Mouse (Mus musculus) liver, postnatal 0 days (tissue): ENCODE measurements around the gene Fndc8.

Experiments used
- CTCF ChIP-seq: sonication (generic); IDR thresholded peaks from 2 replicates; pipeline ENCODE4 v1.5.1; 2016; ENCODE audit warnings: antibody characterized with exemption, low read depth
- EP300 ChIP-seq: IDR thresholded peaks from 2 replicates; pipeline ENCODE4 v1.6.1; 2016; ENCODE audit warnings: antibody characterized with exemption, low read depth, mild to moderate bottlenecking

GRCm38 (mm10) chr11:82844771-82845414, 47.0 kb upstream of the Fndc8 start:
- TF ChIP-seq CTCF (no peak), EP300 (no peak)
